8 mouse cellular contexts compared by ENCODE assay signal in the genomic region with DNA sequence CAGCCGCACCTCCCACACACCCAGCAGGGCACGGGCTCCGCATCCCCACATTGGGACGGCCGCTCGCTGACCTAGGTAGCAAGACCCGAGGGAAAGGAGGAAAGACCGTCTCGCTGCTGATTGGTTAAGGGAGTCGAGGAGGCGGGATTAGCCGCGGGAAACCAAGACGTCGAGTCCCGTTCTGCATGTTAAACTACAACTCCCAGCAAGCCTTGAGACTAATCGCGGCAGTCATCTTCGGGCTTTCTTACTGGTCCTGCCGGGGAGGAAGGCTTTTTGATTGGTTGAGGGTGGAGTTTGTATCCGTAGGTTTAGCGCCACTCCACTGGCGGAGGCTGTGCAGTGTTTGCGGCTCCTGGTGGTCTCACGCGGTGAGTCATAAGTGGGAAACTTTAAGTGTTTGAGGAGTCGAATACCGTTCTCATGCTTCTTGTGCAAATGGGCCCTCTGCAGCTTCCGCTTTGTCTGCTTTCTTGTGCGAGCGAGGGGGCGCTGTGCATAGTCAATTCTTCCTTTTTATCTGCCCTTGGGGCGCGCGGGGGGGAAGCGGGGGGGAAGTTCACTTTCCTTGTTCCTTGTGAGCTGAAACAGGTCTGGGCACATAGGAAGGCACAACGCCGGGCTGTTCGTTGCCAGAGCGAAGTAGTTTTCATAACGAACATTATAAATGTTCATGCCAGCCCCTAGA. TPM values are rescaled to one million over a fixed set of nuclear protein-coding genes. Genes with fewer than 3 reads are reported as not detected.
A peak's percentile ranks its signal among the peaks of the same experiment; 100 is the strongest.
DNase-seq lines count a peak whose midpoint lies in the region; ATAC-seq lines count a peak whose summit lies in the region.

A gene (minus strand): TSS at position 100 of the 688 bp plus-strand sequence.
A gene (plus strand): TSS at position 302 of the 688 bp plus-strand sequence.

- peak; percentile 91 to 96 for ATAC-seq in hematopoietic stem cell, adult 5-6 weeks (replicated peaks in 1 of 2; ENCODE audit: insufficient read depth in 1 of 2, low FRiP score in 2 of 2, low TSS enrichment in 1 of 2, low read depth in 1 of 2, poor library complexity in 2 of 2, severe bottlenecking in 2 of 2)
- peak; percentile 98 for ATAC-seq in lung, embryonic 16.5 days (ENCODE audit: low read depth)

- peak within 1 kb of the TSS; percentile 83 for H3K27ac ChIP-seq in lung, embryonic 16.5 days (ENCODE audit: low read length)

- H3K9ac ChIP-seq in lung, embryonic 16.5 days (ENCODE audit: low read length): peak within 1 kb of the TSS; percentile 86

- DNase-seq in MEL-GATA-1-ER (ENCODE audit: extremely low read depth, low read depth): peak; percentile 99
- DNase-seq in cerebellum, adult 8-10 months: peak; percentile 99
- DNase-seq in forelimb bud, embryonic 11.5 days (ENCODE audit: low read depth, low spot score): peak; percentile 98
- peak; percentile 97 for DNase-seq in layer of hippocampus, adult 9-10 months (ENCODE audit: low spot score)
- DNase-seq in ovary, postnatal 10 days (ENCODE audit: low spot score): peak; percentile 92
- DNase-seq in thymus, postnatal 10 days (ENCODE audit: low spot score in 2 of 2): peak; percentile 96

- peak within 1 kb of the TSS; percentile 85 for H3K4me2 ChIP-seq in lung, embryonic 16.5 days (ENCODE audit: low read depth, low read length)

- H3K27me3 ChIP-seq in lung, embryonic 16.5 days (ENCODE audit: control insufficient read depth, insufficient read depth, low read depth, low read length): no peaks in the 10 kb centered on the region

- peaks cover 12% of the 10 kb centered on the region for H3K4me1 ChIP-seq in lung, embryonic 16.5 days (replicated peaks; ENCODE audit: control insufficient read depth, insufficient read depth, low read length)

- no peaks in the 10 kb centered on the region for H3K9me3 ChIP-seq in lung, embryonic 16.5 days (ENCODE audit: control insufficient read depth, low read length)

- peak within 1 kb of the TSS; percentile 83 for H3K4me3 ChIP-seq in lung, embryonic 16.5 days (ENCODE audit: low read length)

- H3K36me3 ChIP-seq in lung, embryonic 16.5 days (ENCODE audit: control insufficient read depth, insufficient read depth, low read length): no peaks in the 10 kb centered on the region

- WGBS in lung, embryonic 16.5 days: under 1% methylated on average over 37 of the region's 41 CpGs

RNA-seq across cellular contexts. Expression of the first gene that starts in this region (rescaled TPM):
- total RNA-seq in hematopoietic stem cell, adult 5-6 weeks (2017): 76.1 and 99.3 TPM in 2 replicates
- 28.1 and 33.1 TPM in 2 replicates for polyA plus RNA-seq in lung, embryonic 16.5 days (2015; fragmentation: Nextera tagmentation; extraction: Ambion mirVana)

RNA-seq across cellular contexts. Expression of the second gene that starts in this region (rescaled TPM):
- 37.2 and 42.2 TPM in 2 replicates for total RNA-seq in hematopoietic stem cell, adult 5-6 weeks (2017)
- polyA plus RNA-seq in lung, embryonic 16.5 days (2015; fragmentation: Nextera tagmentation; extraction: Ambion mirVana): 32.1 and 34.2 TPM in 2 replicates

Comparison
In these comparisons a context has a peak if more than half of its experiments do, and no peak if none do; other contexts are left out.
1. Peak in every context shown above with its lines: DNase-seq, ATAC-seq, H3K4me3 ChIP-seq and H3K27ac ChIP-seq.